Mouse (Mus musculus) spleen, adult 18-20 months (tissue): ENCODE measurements around the gene Tekt3.

ENCODE experiments used
- DNase-seq, 2 experiments: peaks; one replicate each; pipeline ENCODE4 v3.0.0; 2022; ENCODE audit warnings: mixed read lengths in 2 of 2

Tekt3 gene

DNA sequence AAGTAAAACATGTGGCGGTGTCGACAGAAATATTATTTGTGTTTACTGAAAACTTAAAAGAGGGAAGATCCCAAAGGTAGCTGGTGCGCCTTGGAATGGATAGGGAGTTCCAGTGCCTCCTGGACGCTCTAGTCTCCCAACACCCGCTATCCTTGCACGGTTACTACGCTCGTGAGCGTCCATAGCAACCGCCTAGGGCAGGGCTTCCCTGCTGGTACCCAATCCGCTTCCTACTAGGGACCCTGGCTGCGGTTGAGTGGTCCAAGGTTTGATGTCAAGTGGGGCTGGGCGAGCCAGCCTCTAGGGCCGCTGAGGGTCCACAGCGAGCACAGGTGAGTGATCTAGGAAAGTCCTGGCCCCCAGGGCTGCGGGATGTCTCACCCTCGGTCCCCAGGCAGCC lies at the start of gene Tekt3:
Gene Tekt3, plus strand, starts transcription at position 209 of the 400 bp plus-strand sequence.
- DNase-seq = no peak

DNA sequence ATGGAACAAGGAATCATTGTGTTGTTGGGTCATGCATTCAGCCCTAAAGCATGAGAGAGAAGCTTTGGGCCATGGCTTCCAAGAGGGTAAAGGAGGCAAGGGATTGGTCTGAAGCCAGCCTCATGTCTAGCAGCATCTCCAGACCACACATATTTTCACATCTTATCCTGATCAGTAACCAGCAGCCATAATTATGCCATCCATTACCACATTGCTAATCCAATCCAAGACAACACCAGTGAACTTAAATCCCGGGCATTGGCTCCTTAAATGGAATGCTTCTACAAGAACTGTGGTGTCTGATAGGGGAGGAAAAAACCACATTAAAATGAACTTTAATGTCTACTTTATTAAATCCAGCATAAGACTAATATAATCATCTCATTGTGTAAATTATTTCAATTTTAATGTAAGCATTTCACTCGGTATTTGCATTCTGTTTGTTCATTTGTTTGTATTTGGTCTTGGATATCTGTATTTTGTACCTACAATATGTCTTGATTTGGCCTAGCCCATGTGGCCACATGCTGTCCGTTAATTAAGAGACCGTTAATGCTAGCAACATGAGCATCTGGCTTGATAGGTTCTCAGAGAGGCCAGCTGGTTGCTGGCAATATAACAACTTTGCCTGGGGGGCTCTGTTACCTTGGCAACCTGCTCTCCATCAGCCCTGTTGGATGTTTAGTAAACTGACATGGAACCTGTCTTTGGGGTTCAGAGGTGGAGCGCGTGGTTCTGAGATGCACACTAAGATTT lies 43.9 kb upstream of the Tekt3 start:
- no peak for DNase-seq

DNA sequence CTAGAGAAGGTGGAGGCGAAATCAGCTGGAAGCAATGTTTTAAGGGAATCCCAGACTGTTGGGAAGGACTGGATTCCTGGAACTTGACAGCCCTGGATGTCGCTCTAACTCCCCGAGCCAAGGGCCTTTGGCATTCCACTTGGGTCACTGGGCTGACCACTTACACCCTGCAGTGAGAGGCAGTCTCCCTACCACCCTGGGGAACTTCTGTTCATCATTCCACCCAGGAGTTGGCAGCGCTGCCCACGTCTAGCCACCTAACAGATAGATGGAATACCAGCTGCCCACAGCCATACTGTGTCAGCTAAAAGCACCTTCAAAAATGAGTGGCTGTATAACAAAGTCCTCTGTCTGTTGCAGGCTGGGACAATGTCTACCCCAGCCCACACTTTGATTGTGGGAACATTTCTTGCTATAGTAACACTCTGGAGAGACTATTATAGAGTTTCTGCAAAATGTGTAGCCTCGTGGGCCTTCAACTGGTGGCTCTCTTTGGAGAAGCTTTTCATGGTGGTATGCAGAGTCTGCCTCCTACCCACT lies 43.3 kb upstream of the Tekt3 start:
- no peak for DNase-seq

DNA sequence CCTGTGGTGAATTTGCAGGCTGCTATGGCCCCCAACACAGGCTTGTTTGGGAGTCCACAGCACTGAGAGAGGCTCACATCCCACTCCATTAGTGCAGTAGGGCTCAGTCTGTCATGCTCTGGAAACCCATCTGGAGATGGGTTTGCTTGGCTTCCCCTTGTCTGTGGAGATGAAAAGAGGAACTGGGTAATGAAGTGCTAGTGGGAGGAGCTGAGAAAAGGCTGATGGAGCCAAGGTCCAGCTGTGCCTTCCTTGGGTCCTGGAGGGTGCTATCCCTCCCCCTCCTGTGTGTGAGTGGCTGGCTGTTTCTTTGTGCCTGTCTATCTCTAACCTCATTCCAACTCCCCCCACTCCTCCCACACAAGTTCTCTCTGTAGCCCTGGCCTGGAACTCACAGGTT lies 40.8 kb upstream of the Tekt3 start:
- peak in 1 of 2 experiments; percentile 17 for DNase-seq

DNA sequence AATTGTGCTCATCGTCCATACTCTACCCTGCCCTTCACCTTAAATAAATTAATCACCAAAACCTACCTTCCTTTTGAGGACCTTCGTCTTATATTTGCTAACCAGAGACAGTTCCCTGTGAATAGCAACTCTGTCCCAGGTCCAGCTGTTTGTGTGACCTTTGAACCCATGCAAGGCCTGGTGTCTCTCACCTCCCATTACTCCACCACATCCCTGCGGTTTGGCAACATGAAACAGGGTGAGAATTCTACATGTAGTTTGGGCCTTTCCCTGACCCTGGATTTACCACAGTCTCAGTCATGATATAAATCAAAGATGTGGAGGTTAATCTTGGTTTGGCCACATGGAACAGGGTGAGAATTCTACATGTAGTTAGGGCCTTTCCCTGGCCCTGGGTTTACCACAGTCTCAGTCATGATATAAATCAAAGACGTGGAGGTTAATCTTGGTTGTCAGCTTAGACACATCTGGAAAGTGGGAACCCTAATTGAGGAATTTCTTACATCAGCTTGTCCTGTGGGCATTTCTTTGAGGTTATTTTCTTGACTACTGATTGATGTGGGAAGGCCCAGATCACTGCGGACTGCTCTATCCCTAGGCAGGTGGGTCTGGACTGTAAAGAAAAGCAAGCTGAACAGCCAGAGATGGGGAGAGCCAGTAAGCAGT lies 40.2 kb upstream of the Tekt3 start:
- DNase-seq = no peak

DNA sequence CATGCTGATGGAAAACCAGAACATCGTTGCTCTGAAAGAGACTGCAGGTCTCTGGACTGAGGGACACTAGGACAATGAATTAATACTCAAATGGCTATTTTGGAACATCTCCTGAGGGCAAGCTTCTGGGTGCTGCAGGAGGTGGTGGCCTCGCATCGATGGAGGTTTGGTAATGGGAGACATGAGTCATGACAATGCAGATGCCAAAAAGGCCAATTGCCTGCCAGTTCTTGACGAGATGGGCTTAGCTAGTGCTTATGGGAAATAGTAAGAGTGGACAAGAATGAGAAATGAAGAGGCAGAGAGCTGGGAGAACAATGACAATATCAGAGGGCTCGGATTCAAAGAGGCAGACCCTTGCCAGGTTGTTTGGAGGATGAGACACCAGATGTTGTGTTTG lies 38.0 kb upstream of the Tekt3 start:
- no peak for DNase-seq

DNA sequence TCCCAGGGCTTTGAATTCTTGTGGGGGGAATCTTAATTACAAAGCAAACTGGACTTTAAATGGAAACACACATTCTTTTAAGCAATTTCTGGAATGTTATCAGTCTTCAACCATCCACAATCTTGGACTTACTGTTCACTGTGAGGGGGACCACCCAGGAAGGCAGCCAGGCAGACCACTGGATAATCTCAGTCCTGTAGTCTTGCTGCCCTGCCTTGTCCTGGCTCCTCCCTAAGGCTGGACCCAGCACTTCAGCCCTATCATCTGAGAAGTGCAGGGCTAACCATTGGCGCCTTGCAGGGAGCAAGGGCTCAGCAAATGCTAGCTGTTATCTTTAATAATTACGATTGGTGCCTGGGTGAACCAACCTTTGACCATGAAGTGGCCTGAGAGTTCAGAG lies 37.3 kb upstream of the Tekt3 start:
- DNase-seq = no peak

DNA sequence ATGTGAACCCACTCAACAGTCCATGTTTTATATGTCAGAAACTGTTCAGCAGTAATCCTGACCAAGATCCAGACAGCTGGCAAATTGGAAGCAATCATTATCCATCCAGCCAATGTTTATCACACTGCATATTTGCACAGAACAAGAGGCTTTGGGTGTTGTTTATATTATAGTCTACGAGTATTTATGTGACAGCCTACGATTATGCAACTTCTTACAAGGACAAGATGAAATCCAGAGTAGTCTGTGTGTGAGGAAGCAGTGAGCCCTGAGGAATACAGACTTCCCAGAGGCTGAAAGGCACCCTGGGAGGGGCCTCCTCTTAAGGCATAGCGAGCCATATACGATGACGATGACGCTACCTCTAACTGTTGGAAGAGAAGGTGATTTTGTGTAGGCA lies 36.0 kb upstream of the Tekt3 start:
- DNase-seq = no peak

DNA sequence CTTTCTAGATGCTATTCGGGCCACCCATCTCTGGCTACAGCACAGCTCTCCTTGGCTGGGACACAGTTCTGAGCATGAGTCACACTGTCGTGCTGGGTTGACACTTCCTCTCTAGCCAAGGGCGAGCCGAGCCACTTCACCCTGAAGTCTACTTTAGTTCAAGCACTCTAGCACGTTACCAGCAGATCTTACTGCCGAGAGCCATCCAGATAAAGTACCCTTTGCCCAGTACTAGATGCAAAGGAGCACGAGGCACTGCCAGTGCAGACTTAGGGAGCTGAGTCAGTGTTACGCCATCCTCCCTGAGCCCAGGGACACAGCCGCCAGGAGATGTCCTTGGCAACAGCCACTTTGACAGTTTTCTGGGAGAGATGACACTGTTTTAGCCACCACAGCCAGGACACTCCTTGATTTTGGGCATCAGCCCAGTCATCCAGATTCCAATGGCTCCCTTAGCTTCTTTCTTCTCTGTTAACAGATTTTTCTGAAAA lies 34.8 kb upstream of the Tekt3 start:
- DNase-seq = no peak

DNA sequence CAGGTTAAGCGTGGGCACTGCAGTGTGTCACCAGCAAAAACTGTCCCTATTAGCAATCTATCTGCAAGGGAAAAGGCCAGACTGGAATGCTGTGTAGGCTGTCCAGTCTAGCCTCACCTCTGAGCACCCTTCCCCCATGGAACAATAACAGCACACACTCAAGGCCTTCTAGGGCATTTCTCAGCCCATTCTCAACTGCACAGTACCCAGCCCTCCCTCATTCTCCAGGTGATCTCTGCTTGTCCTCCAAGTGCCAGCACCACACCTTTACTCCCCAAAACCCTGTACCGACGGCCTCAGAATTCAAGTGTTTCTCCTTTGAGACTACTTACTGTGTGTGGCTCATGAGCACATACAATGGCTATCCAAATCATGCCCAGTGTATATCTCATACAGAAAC lies 33.3 kb upstream of the Tekt3 start:
- no peak for DNase-seq

DNA sequence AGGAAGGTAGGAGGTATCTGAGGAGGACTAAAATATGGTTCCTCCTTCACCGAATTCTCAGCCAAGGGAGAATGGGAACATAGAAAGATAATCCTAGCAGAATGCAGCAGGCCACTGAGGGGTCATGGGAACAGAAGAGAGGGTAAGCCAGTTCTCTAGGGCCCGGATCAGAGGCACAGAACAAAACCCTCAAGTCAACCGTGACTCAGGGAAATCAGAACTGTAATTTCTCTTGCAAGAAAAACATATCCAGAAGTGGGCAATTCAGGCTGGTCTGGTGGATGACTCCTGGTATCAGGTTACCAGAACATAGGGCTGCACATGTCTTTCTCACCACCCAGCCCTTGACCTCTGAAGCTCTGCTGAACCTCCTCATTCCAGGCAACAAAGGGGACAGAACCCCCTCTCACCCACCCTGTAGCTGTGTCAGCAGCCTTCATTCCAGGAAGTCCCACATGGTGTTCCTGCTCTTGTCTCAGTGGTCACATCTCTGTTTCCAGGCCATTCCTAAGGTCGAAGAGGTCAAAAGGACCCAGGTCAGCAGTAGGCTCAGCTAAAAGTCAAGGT lies 32.2 kb upstream of the Tekt3 start:
- DNase-seq = no peak

DNA sequence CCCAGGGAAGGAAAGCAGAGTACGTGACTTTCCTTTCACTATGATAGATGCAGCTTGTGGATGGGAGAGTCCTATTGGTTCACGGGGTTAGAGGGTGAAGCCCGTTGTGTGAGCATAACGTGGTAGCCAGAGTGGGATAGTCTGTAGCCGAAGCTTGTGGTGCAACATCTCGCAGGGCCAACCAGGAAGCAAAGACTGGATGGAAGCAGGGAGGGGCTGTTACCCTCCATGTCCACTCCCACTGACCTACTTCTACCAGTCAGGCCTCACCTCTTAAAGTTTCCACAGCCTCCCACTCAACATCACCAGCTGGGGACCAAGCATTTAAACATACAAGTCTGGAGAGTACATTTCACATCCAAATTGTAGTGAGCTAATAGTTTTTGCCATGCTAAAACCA lies 31.7 kb upstream of the Tekt3 start:
- no peak for DNase-seq

DNA sequence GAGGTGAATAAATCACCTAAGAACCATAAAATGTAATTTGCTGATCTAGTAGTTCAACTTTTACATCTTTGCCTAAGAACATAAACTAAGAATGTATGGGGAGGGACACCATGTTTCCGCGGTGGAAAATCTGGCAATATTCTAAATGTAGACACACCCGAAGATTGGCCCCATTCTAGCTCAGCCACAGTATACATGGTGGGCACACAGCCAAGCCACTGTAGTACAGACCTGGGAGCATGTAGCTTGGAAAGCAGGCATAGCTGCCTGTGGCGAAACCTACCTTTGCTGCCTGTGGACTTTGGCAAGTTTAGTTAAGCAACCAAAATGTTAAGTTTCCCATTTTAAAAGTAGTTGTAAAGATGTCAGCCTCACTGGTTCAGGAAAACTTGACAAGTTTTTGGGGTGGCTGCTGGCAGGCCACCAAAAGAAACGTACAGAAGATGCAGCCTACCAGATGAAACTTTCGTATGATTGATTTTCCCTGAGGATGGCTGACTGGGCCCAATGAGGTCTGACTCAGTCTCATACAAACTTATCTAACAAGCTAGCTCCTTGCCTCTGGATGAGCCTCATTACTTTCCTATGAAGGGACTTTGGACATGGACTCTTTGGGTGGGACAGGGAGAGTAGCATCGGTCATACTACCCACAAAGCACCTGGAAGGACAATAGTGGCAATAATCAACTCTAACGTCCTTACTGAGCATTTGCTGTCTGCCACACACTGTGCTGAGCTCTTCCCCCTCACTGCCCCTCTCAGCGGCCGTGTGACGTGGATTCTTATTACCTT lies 25.8 kb upstream of the Tekt3 start:
- DNase-seq = no peak

DNA sequence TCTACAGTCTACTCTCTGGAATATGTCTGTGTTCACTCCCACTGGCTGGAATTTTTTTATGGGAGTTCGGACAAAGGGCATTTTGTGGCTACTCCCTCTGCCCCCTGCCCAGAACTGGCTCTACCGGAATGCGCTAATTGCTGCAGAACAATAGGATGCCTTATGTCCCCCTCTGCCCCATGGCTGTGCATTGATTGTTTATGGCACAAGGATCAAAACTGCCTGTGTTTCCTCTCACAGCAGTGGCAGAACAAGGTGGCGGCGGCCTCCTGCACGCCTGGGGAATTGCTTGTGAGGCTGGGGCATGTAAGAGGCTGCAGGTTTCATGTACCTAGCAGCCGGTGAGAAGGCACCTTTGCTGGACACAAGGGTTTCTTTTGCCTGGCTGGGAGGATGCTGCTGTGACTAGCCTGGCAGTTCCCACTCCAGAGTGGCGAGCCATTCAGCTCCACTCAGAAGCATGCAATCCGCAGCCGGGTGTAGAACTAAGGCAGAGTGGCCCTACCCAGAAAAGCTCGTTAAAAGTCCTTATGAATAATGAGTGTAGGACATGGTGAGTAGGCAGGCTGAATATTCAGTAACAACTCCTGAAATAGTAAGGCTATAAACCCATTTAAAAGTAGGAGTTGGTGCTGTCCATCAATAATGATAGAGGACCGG lies 21.3 kb upstream of the Tekt3 start:
- no peak for DNase-seq

DNA sequence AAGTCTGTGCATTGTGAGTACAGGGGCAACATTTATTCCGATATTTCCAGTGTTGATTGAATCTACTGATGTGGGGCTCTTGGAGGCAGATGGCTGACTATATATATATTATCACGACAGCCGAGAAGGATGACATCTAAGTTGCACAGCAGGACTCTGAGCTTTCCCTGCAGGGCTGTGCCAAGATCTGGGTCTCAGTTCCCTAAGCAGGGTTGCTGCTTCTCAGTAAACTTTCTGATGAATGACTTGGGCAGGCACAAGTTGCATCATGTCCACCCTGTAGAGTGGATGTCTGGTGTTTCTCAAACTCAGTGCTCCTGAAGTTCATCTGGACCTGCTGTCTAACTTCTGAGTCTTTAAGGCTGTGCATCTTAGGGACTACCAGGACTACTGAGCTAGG lies 15.7 kb upstream of the Tekt3 start:
- no peak for DNase-seq

DNA sequence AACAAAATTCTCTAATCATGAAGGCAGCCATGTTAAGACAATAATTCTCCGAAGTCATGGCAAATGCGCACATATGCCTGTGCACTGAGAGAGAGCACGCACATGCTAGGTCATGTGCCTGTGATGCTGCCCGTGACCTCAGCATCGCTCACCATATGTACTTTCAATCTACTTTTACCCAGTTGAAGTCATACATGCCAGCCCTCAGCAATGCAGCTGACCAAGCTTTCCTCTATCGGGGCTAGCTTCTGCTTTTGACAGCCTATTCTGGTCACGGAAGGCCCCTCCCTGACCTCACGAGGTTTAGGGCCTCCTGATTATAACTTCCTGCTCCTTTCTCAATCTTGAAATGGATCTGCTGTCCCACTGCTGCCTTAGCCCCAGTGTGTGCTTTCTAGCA lies 15.1 kb upstream of the Tekt3 start:
- peak; percentile 19 to 36 for DNase-seq

DNA sequence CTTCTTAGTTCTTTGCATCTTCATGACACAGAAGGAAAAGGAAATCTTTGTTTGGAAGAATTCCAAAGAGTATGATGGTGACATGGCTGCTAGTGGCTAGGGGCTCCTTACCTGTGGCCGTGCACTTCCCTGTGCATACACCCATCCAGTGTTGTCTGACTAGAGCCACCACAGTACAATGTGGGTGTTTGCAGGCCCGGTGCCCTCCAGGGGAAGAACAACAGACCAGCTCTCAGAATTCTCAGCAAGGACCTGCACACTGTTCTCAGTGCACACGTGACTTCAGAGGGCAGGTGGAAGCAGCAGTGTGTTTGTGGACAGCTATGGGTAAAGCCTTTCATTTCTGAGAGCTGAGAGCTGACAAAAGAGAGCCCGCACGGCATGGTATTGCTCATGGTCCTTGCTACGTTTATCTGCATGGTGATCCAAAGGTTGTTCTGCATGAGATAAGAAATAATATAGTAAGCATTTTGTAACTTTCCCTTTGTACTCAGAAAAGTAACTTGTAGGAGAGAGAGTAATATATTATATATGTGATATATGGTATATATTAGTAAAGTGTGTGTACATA lies 11.0 kb upstream of the Tekt3 start:
- no peak for DNase-seq

DNA sequence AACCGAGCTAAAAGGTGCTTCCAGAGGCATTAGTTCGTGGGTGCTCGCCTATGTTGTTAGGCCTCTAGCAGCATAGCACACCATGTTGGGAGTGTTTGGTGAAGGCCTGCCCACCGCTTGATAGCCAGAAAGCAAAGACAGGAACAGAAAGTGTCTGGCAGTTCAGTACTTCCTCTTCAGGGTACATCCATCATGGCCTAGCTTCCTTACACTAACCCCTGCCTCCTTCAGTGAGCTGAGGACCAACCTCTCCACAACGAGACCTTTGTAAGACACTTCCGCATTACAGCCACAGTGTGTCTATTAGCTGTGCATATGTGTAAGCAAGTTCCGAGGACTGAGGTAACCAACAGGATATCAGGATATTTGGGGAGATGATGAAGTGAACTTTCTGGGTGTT lies 10.4 kb upstream of the Tekt3 start:
- peak; percentile 13 to 19 for DNase-seq

DNA sequence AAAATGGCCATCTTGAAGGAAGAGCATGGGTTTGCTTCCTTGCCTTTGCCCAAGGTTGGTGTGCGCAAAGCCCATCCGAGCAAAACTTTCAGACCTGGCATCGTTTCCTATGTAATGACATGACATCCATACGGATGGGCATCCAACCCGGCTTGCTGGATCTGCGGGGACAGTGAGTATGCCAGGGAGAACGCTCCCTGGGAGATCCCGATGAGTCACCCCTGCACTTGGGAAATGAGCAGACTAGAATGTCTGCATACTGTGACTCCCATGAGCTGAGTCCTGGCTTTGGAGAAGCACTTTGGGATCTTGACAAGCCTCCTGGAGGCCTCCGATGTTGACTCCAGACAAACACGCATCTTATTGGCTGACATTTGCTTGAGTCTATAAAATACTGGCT lies 9.5 kb upstream of the Tekt3 start:
- DNase-seq = no peak

DNA sequence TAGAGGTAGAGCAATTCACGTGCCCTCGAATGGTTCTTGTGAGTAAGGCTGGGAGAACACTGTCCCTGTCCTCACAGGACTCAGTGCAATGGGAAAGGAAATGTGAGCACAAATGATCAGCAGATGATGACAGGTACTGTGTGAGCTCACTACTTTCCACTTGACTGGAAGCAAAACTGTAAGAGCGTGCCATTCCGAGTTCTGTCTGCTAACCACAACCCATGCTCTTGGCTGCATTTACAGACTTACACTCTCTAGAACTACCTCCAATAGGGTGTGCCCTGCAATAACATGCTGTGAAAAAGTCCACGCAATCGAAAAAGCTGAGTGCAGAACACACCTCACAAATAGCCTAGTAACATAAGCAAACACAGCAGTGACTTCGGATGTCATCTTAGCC lies 5.9 kb upstream of the Tekt3 start:
- no peak for DNase-seq

DNA sequence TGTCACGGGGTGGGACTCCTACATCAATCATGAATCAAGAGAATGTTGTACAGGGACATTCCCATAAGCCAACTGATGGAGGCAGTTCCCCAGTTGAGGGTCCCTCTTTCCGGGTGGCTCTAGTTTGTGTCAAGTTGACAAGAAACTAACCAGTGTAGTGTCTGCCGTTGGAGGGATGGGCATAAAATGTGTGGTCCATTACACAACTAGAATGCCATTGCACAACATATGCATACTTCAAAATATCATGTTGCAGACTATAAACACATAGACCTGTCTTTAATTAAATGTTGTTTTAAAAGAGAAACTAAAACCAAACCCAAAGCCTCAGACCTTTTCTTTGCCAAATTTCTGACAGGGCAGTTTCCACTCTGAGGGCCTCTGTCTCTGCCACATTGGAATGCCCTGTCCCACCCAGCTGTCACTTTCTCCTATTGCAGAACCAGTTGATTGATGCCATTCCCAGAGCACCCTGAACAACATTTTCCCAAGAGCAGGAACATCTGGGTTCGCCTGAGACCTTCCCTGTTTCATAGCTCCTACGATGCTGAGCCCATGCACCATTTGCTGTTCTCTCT lies 3.0 kb upstream of the Tekt3 start:
- DNase-seq = no peak

DNA sequence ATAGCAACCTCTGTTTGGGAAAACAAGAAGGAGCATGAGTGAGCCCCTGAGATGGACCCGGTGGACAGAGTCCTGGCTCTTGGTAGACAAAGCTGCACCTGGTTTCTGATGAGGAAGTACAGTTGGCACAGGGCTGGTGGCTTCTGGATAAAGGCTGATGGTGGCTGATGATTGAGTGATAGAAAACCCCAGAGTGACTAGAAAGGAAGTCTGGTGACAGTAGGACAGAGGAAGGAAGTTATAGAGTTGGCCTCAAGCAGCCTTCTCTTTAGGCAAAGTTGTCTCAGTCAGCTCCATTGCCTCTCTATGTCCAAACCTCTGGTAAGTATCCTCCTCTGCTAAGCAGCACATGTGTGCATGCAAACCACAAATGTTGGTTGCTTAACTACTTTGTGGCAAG lies 1.5 kb upstream of the Tekt3 start:
- DNase-seq = no peak
